Mouse (Mus musculus): ENCODE measurements around the gene Krt42.
"Not testable (repeated sequence)": the region's sequence is repeated elsewhere in the genome, so short reads cannot be mapped to it uniquely, and the experiment has no call there.

Krt42 gene

DNA sequence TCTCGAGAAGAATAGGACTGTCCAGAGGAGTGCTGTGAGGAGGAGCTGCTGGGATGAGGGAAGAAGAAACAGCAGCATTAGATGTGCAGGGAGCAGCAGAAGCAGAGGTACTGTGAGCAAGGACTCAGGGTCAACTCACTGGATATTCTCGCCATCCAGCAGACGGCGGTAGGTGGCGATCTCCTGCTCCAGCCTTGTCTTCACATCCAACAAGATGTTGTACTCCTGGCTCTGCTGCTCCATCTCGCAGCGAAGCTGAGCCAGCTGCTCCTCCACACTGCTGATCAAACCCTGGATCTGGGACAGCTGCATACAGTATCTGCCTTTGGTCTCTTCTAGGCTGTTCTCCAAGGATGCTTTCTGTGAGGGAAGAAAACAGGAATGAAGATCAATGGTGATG is 23.2 kb downstream of the Krt42 start:
- in situ Hi-C loops (cut with MboI; ENCODE audit: low pct_unique_long_range_greater_than_20kb in 1 of 2, low sequenced_read_pairs in 2 of 2, unreplicated experiment in 1 of 2): not testable (repeated sequence)

DNA sequence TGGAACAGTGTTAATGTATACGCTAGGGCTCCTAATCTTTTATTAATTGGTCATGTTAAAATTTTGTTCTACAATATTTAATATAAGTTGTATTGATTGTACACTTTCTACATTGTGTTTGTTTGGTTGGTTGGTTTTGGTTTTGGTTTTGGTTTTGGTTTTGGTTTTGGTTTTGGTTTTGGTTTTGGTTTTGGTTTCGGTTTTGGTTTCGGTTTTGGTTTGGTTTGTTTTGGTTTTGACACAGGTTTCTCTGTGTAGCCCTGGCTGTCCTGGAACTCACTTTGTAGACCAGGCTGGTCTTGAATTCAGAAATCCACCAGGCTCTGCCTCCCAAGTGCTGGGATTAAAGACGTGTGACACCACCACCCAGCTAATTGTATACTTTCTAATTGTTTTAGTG is 29.4 kb downstream of the Krt42 start:
- in situ Hi-C loops (cut with MboI; ENCODE audit: low pct_unique_long_range_greater_than_20kb in 1 of 2, low sequenced_read_pairs in 2 of 2, unreplicated experiment in 1 of 2): not testable (repeated sequence)

DNA sequence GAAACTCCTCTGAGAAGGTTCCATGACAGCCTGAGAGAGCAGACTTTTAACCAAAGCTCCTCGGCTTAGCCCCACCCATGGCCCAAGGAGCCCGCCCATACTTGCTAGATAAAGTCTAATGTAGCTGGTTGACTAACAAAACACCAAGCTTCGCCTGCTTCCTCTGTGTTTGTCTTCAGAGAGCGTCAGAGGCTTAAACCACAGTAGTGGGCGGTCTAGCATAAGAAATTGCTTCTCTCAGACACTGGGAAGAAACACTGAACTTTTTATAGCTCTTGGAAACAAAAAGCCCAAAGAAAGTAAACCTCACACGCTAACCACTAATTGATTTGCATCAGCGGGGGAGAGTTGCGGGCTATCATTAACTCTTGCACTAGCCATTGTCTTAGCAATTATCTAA is 47.9 kb downstream of the Krt42 start:
- in situ Hi-C loops (cut with MboI; ENCODE audit: low pct_unique_long_range_greater_than_20kb in 1 of 2, low sequenced_read_pairs in 2 of 2, unreplicated experiment in 1 of 2): no loop called here

DNA sequence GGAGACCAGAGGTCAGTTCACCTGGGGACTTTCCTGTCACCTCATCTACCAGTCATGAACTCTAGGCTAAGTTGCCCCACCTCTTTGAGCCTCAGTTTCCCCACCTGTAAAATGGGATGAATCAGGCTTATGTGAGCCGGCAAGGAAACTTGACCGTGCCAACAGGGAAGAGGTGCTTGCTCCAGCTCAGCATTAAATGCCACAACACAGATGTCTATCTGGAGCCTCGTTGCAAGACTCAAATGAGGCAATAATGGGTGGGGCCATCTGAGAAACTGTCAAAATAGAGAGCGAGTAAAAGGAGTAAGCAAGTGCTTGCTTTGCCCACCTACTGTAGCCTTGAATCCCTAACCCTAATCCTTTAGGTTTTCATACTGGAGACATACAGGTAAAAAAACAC is 50.4 kb downstream of the Krt42 start:
- in situ Hi-C loops (cut with MboI; ENCODE audit: low pct_unique_long_range_greater_than_20kb in 1 of 2, low sequenced_read_pairs in 2 of 2, unreplicated experiment in 1 of 2): no loop called here
